Mouse (Mus musculus): Measurements from ENCODE around the gene Kctd8.
"Not testable (repeated sequence)": the region's sequence is repeated elsewhere in the genome, so short reads cannot be mapped to it uniquely, and the experiment has no call there.

The Kctd8 gene

DNA sequence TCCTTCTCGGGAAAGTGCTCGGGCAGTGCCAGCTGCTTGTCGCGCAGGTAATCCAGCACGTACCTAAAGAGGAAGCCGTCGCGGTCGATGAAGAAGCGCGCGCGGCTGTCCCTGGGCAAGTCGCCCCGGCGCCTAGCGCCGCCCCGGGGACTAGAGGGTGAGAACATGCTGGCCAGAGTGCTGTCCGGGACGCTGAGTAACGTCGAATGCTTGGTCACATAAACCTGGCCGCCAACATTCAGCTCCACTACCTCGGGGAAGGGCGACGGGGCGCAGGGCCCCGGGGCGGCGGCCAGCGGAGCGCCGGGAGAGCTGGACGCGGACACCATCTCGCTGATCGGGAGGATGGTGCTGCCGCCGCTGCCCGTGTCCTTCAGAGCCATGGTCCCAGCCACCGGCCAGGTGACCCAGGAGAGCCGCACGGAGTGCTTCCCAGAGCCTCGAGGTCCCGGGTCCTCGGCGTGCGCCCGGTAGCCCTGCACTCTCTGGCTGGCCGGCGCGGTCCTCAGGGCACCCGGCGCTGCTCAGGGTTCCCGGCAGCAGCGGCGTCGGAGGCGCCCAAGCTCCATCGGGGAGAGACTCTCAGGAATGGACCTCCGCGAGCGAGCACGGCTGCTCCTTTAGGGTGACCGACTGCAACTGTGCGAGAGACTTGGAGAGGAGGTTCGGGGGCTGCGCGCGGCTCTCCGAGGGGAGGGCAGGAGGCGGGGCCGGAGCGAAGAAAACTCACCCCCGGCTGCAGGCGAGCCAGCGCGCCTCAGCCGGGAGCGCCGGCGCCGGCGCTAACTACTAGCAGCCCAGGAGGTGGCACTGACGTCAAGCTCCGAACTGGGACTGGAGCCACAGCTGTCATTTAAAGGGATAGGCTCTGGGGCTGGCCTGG lies at the start of gene Kctd8:
TSS of gene Kctd8 (minus strand) at position 761 of the 883 bp plus-strand sequence.
- peak in 1 of 2 experiments; percentile 10 for DNase-seq (ENCODE audit: low spot score in 2 of 2)

GRCm38 (mm10) chr5:69379072-69379471 lies 37.6 kb upstream of the Kctd8 start:
- DNase-seq (ENCODE audit: low spot score in 2 of 2): no peak

DNA sequence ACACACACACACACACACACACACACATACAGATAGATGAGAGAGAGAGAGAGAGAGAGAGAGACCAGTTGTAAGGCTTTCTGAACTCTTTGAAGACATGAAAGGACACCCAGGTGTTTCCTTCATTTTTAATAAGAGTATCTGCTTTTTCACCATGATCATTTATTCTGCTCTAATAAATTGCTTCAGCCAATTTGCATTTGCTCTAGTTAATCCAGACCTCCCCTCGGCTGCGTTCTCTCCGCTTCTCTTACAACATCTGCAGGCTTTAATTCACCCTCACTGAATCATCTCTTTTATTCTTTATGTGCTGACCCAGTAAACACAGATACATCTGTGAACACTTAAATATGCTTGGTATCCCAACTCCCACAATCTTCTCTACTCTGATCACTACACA lies 9.1 kb upstream of the Kctd8 start:
- DNase-seq (ENCODE audit: low spot score in 2 of 2): no peak

GRCm38 (mm10) chr5:69340102-69340918 lies 1.2 kb downstream of the Kctd8 start:
- DNase-seq (ENCODE audit: low spot score in 2 of 2): peak in 1 of 2 experiments; percentile 10

GRCm38 (mm10) chr5:69339623-69339970 lies 1.9 kb downstream of the Kctd8 start:
- no peak for DNase-seq (ENCODE audit: low spot score in 2 of 2)

- DNase-seq (ENCODE audit: low spot score in 2 of 2): no peak
Measured at GRCm38 (mm10) chr5:69338916-69339622, 2.4 kb downstream of the Kctd8 start.

DNA sequence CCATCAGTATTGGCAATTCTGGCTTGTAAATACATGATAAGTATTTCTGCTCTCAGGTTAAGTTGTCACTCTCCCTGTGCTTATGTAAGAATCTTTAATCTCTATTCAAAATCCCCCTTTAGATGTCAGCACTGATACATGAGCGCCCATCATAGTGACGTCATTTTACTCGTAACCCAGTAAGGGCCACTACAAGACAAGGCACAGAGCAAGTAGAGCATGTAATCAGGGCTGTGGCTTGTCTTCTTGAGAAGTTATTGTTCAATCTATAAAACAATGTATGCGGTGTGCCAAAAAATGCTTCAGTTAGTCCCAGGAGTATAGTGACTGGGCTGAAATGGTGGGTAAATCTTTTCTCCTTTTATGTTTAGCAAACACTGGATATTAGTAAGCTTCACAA lies 13.9 kb downstream of the Kctd8 start:
- DNase-seq (ENCODE audit: low spot score in 2 of 2): no peak

- no peak for DNase-seq (ENCODE audit: low spot score in 2 of 2)
Measured at GRCm38 (mm10) chr5:69324566-69325230, 16.8 kb downstream of the Kctd8 start.

DNA sequence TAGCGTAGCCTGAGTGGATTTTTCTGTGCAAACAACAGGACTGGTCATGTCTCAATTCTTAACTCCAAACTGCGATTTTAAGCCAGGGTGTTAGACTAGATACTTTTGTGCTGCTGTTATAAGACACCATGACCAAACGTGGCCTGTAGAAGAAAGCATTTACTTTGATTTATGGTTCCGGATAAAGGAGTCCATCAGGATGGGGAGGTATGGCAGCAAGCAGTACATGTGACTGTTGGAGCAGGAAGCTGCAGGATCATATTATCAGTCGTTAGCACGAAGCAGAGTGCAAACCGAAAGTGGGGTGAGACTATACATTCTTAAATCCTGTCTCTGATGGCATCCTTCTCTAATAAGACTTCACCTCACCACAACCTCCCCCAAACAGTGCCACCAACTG lies 28.9 kb downstream of the Kctd8 start:
- DNase-seq (ENCODE audit: low spot score in 2 of 2): no peak

GRCm38 (mm10) chr5:69301665-69302064 lies 39.8 kb downstream of the Kctd8 start:
- DNase-seq (ENCODE audit: low spot score in 2 of 2): no peak

DNA sequence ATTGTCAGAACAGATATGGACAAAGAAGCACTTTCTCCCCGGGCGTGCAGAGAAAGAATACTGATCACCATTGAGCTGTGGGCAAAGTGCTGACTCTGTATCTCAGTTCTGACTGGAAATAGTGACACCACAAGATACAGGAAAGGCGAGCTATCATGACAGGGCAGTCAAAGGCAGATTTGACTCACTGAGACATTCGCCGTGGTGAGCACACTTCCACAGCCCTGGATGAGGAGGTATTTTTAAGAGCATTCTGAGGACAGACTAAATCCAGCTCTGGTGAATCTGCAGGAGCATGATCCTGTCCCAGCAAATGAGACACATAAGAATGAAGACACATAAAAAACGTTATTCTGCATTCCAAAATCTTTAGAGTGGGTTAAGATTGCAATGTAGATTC lies 49.1 kb downstream of the Kctd8 start:
- no peak for DNase-seq (ENCODE audit: low spot score in 2 of 2)

- no peak for DNase-seq (ENCODE audit: low spot score in 2 of 2)
Measured at GRCm38 (mm10) chr5:69284359-69284758, 57.1 kb downstream of the Kctd8 start.

- DNase-seq (ENCODE audit: low spot score in 2 of 2): no peak
Measured at GRCm38 (mm10) chr5:69252366-69252765, 89.1 kb downstream of the Kctd8 start.

DNA sequence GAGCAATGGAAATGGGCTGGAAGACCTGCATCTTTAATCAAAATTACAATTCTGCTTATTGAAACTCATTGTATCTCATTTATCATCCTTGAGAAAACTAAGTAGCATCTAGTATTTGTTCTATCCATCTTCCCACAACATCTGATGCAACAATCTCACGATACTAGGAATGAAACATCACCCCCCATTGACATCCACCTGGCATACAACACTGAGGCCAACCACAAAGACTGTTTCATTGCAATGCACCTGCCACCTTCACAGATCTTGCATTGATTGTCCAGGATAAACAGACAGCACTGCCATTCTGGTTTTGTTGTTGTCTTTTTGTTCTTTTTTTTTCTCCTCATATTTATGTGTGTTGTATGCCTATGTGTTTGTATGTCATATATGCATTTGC lies 99.5 kb downstream of the Kctd8 start:
- DNase-seq (ENCODE audit: low spot score in 2 of 2): no peak

- no peak for DNase-seq (ENCODE audit: low spot score in 2 of 2)
Measured at GRCm38 (mm10) chr5:69233560-69233959, 107.9 kb downstream of the Kctd8 start.

GRCm38 (mm10) chr5:69231649-69232048 lies 109.8 kb downstream of the Kctd8 start:
- not testable (repeated sequence) for DNase-seq (ENCODE audit: low spot score in 2 of 2)

DNA sequence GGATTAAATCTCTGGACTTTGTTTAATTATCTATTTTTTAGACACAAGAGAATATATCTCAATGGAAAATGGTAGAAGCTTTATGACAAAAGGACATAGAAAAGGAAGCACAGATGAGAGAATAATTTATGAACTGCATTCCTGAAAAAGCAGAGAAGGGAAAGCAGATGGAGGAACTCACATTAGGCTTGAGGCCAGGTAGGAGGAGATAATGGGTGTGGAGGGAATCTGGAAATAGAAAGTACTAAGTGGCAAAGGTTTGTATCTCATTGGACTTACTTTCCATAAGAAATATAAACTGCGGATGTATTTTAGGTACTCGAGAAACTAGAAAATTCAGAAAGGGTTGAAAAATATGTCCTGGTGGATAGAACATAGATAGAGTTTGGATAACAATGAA lies 114.3 kb downstream of the Kctd8 start:
- no peak for DNase-seq (ENCODE audit: low spot score in 2 of 2)

- DNase-seq (ENCODE audit: low spot score in 2 of 2): no peak
Measured at GRCm38 (mm10) chr5:69222608-69223007, 118.9 kb downstream of the Kctd8 start.

DNA sequence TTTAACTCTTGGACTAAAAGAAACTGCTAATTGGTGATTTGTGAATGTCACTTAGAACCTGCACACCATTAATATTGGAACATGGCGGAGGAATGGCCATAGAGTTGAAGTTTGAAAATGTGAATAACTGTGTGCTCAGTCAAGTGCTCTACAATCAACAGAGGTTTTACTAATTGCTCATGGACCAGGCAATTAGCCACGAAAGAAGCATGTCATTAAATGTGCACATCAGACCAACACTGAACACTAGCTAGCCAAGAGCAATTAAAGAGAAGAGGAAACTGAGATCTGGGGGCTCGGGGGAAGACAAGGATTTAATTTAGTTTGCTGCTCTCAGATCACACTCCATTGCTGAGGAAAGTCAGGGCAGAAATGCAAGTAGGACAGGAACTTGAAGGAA lies 126.3 kb downstream of the Kctd8 start:
- DNase-seq (ENCODE audit: low spot score in 2 of 2): no peak

DNA sequence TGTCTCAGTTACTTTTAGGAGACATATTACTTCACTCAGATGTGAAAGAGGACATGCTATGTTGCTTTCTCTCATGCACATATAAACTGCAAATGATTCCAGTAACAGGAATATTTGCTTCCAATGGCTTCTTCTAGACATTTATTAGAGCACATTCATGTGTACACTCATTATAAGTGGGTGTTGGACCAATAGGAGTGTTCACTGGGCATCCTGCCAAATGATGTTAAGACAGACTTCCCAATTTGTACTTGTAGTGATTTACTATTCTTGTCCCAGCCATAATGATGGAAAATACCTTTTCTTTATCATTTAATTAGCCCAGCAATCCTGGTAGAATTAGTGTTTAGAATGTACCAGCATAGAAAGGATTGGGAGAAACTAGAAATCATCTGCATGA lies 132.1 kb downstream of the Kctd8 start:
- no peak for DNase-seq (ENCODE audit: low spot score in 2 of 2)

GRCm38 (mm10) chr5:69207713-69208112 lies 133.8 kb downstream of the Kctd8 start:
- DNase-seq (ENCODE audit: low spot score in 2 of 2): no peak

Measured in spleen, postnatal 10 days (tissue).